Mouse (Mus musculus) myocyte (in vitro differentiated cells): ENCODE measurements around the gene Xrra1.

Experiments used
- E2F4 ChIP-seq: IDR thresholded peaks from one replicate; pipeline ENCODE4 v1.6.1; 2011; ENCODE audit warnings: mild to moderate bottlenecking, control low read depth, moderate library complexity; ENCODE audit not compliant: insufficient read depth
- MAX ChIP-seq: IDR thresholded peaks from one replicate; pipeline ENCODE4 v1.6.1; 2011; ENCODE audit warnings: low read depth, mild to moderate bottlenecking, control low read depth
- MYOG ChIP-seq, 3 experiments: IDR thresholded peaks; one replicate each; pipeline ENCODE4 v1.6.1; 2011; ENCODE audit warnings: control low read depth in 2 of 3, low read depth in 2 of 3, mild to moderate bottlenecking in 2 of 3; ENCODE audit not compliant: insufficient read length in 2 of 3, control insufficient read depth in 1 of 3, insufficient read depth in 1 of 3
- POLR2A ChIP-seq: IDR thresholded peaks from one replicate; pipeline ENCODE4 v1.6.1; 2011; ENCODE audit warnings: low read depth, mild to moderate bottlenecking, control low read depth, moderate library complexity; ENCODE audit not compliant: insufficient read length
- POLR2AphosphoS2 ChIP-seq: IDR thresholded peaks from one replicate; pipeline ENCODE4 v1.6.1; 2011; ENCODE audit warnings: low read depth, control low read depth; ENCODE audit not compliant: insufficient read length
- SRF ChIP-seq: IDR thresholded peaks from one replicate; pipeline ENCODE4 v1.6.1; 2011; ENCODE audit warnings: low read depth; ENCODE audit not compliant: control insufficient read depth, insufficient read length
- USF1 ChIP-seq: IDR thresholded peaks from one replicate; pipeline ENCODE4 v1.6.1; 2011; ENCODE audit warnings: low read depth, mild to moderate bottlenecking, control low read depth, moderate library complexity

DNA sequence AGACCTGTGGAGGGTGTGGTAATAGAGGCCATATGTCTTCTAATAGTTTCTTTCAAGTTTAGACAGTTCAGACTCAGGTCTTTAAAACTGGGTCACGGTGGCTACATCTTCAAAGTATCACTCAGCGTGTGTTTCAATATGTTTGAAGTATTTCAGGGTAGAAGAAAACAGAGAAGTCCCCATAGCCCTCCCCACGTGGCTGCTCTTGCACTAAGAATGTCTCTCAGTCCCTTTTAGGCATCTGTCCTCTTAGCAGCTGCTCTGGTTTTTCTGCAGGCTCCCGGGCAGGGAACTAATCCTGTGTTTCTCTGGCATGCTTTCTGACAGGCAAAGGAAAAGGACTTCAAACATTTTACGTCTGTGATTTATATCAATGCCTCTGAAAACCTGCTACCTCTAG is 17.0 kb downstream of the Xrra1 start:
- TF ChIP-seq POLR2A: no peak
- no peak for TF ChIP-seq USF1
- no peak for TF ChIP-seq MAX
- peak in 1 of 3 experiments; percentile 85 for TF ChIP-seq MYOG (IDR thresholded peaks at IDR 0.05; ENCODE audit: control insufficient read depth in 1 of 3, insufficient read depth in 1 of 3, insufficient read length in 2 of 3, low read depth in 2 of 3)
- no peak for TF ChIP-seq SRF
- TF ChIP-seq POLR2AphosphoS2: no peak
- no peak for TF ChIP-seq E2F4
